Mouse (Mus musculus): Measurements from ENCODE around the gene Rps15.

- TF ChIP-seq POLR2A (IDR thresholded peaks at IDR 0.05; ENCODE audit: control insufficient read depth, extremely low read depth, insufficient read depth, low read length, poor library complexity) = no peak
- TF ChIP-seq CTCF (IDR thresholded peaks at IDR 0.05; ENCODE audit: borderline replicate concordance, control insufficient read depth, extremely low read depth, insufficient read depth, low read length, poor library complexity) = no peak
Measured at GRCm38 (mm10) chr10:80247849-80248248, 44.4 kb upstream of the Rps15 start.
